Mouse (Mus musculus) liver, adult (tissue): ENCODE data around the gene Cdh5.
A peak's percentile ranks its signal among the peaks of the same experiment; 100 is the strongest.

Experiments
- GATA4 ChIP-seq: IDR thresholded peaks from 2 replicates; pipeline ENCODE4 v1.6.1; 2014; ENCODE audit warnings: mild to moderate bottlenecking, low read length; ENCODE audit not compliant: insufficient replicate concordance

Gene Cdh5

GRCm38 (mm10) chr8:104087091-104087490 is 14.3 kb upstream of the Cdh5 start:
- TF ChIP-seq GATA4: no peak

- no peak for TF ChIP-seq GATA4
Measured at GRCm38 (mm10) chr8:104088881-104089280, 12.5 kb upstream of the Cdh5 start.

- TF ChIP-seq GATA4: no peak
Measured at GRCm38 (mm10) chr8:104093336-104093735, 8.1 kb upstream of the Cdh5 start.

- peak; percentile 35; the same call in 1 of the 2 replicates for TF ChIP-seq GATA4
Measured at GRCm38 (mm10) chr8:104095595-104095994, 5.8 kb upstream of the Cdh5 start.

GRCm38 (mm10) chr8:104096644-104097043 is 4.8 kb upstream of the Cdh5 start:
- TF ChIP-seq GATA4: no peak

GRCm38 (mm10) chr8:104098671-104099346 is 2.6 kb upstream of the Cdh5 start:
- TF ChIP-seq GATA4: no peak

- peak; percentile 88; the same call in 1 of the 2 replicates for TF ChIP-seq GATA4
Measured at GRCm38 (mm10) chr8:104099347-104100099, 1.9 kb upstream of the Cdh5 start.

GRCm38 (mm10) chr8:104103462-104103861 is 2.0 kb downstream of the Cdh5 start:
- no peak for TF ChIP-seq GATA4

- no peak for TF ChIP-seq GATA4
Measured at GRCm38 (mm10) chr8:104105768-104106167, 4.3 kb downstream of the Cdh5 start.

GRCm38 (mm10) chr8:104106276-104106946 is 5.0 kb downstream of the Cdh5 start:
- no peak for TF ChIP-seq GATA4

GRCm38 (mm10) chr8:104107111-104107510 is 5.7 kb downstream of the Cdh5 start:
- no peak for TF ChIP-seq GATA4

- no peak for TF ChIP-seq GATA4
Measured at GRCm38 (mm10) chr8:104108048-104108447, 6.6 kb downstream of the Cdh5 start.

GRCm38 (mm10) chr8:104110498-104111134 is 9.2 kb downstream of the Cdh5 start:
- no peak for TF ChIP-seq GATA4

GRCm38 (mm10) chr8:104121640-104122416 is 20.4 kb downstream of the Cdh5 start:
- TF ChIP-seq GATA4: peak; percentile 21; the same call in 1 of the 2 replicates
